8 mouse cellular contexts compared by ENCODE assay signal in the genomic region with DNA sequence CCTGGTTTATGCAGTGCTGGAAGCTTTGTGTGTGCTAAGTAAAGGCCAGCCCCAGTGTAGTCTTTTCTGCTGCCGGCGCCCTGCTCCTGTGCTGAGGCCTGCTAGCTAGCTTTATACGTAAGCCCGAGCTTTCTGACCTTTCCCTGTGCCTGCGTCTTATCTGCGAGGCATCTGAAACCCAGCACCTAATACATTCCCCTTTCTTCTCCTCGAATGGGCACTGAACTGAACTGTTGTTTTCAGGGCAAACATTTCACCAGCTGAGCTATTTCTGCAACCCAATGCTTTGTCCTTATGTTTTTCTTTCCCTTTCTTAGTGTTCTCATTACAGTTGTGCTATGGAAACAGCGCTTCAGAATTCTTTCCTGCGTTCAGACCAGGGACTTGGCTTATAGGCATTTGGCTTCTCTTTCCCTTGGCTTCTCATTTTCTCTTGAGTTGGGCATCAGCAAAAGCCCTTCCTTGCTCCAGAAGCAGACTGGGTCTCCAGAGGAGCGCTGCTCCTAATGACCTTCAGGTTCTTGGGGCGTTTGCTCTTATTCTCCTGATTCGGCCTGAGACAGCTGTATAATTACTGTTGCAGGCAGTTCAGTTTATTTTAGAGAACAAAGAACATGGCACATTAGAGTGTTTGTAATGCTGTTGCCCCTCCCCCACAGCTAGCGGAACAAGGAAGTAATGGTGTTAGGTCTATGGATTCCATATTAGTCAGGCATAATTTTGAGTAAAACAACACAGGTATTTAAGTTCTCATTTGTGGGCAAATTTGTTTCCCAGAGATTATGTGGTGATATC.
DNase-seq lines count a peak whose midpoint lies in the region; ATAC-seq and TF ChIP-seq lines count a peak whose summit lies in the region.

No protein-coding gene starts in this region.

- no peaks in the 10 kb centered on the region for H3K27me3 ChIP-seq in embryonic facial prominence, embryonic 11.5 days (ENCODE audit: control insufficient read depth, insufficient read depth, low read length)
- H3K27me3 ChIP-seq in hindbrain, postnatal 0 days (ENCODE audit: insufficient read depth, low read length): no peaks in the 10 kb centered on the region
- no peaks in the 10 kb centered on the region for H3K27me3 ChIP-seq in lung, postnatal 0 days (replicated peaks; ENCODE audit: insufficient read depth, low read length)

- intact Hi-C loops in left cerebral cortex, postnatal 36 days (cut with DNase I): no loop called here

- peaks cover 4% of the 10 kb centered on the region; the same call in 1 of the 2 replicates for H3K4me1 ChIP-seq in embryonic facial prominence, embryonic 11.5 days (ENCODE audit: control insufficient read depth, insufficient read depth, low read length)
- peaks cover 59% of the 10 kb centered on the region for H3K4me1 ChIP-seq in hindbrain, postnatal 0 days (ENCODE audit: insufficient read depth, low read length)
- H3K4me1 ChIP-seq in lung, postnatal 0 days (ENCODE audit: insufficient read depth, low read depth, low read length): peaks cover 29% of the 10 kb centered on the region; the same call in 1 of the 2 replicates

- no peak for TF ChIP-seq EP300 in lung, postnatal 0 days (IDR thresholded peaks at IDR 0.05)

- no peaks in the 10 kb centered on the region for H3K36me3 ChIP-seq in embryonic facial prominence, embryonic 11.5 days (replicated peaks; ENCODE audit: control insufficient read depth, insufficient read depth, low read depth, low read length)
- H3K36me3 ChIP-seq in hindbrain, postnatal 0 days (ENCODE audit: insufficient read depth, low read length): no peaks in the 10 kb centered on the region
- H3K36me3 ChIP-seq in lung, postnatal 0 days (ENCODE audit: insufficient read depth, low read length): no peaks in the 10 kb centered on the region

- no peak overlapping the region for H3K9ac ChIP-seq in embryonic facial prominence, embryonic 11.5 days (replicated peaks; ENCODE audit: low read length)
- 0 out of 2 replicates have a peak overlapping the region, but pooled peaks have one; percentile 3 for H3K9ac ChIP-seq in hindbrain, postnatal 0 days (replicated peaks; ENCODE audit: low read length)
- no peak overlapping the region for H3K9ac ChIP-seq in lung, postnatal 0 days (replicated peaks; ENCODE audit: low read depth)

- DNase-seq in layer of hippocampus, adult 2 months (ENCODE audit: low spot score in 2 of 2): no peak
- no peak for DNase-seq in layer of hippocampus, postnatal 10 days (ENCODE audit: low spot score in 2 of 2)
- DNase-seq in embryonic facial prominence, embryonic 11.5 days (ENCODE audit: low spot score): peak; percentile 53
- peak; percentile 22 for DNase-seq in hindbrain, postnatal 0 days (ENCODE audit: low spot score)
- peak; percentile 58 for DNase-seq in lung, postnatal 0 days (ENCODE audit: low spot score)
- peak; percentile 74 for DNase-seq in thymus, postnatal 4 days
- DNase-seq in MN1 (ENCODE audit: low spot score): no peak
- no peak for DNase-seq in left cerebral cortex, postnatal 36 days (ENCODE audit: low spot score in 2 of 2)

- 24% methylated on average over 13 of the region's 13 CpGs for WGBS in embryonic facial prominence, embryonic 11.5 days
- 17% methylated on average over 13 of the region's 13 CpGs for WGBS in hindbrain, postnatal 0 days
- 20% methylated on average over 13 of the region's 13 CpGs for WGBS in lung, postnatal 0 days

- no peak for ATAC-seq in embryonic facial prominence, embryonic 11.5 days (replicated peaks; ENCODE audit: insufficient number of reproducible peaks, low FRiP score, low TSS enrichment, low read depth)
- ATAC-seq in hindbrain, postnatal 0 days: no peak
- ATAC-seq in lung, postnatal 0 days: peak; percentile 46

- no peaks in the 10 kb centered on the region for H3K9me3 ChIP-seq in embryonic facial prominence, embryonic 11.5 days (replicated peaks; ENCODE audit: control insufficient read depth, low read length)
- no peaks in the 10 kb centered on the region for H3K9me3 ChIP-seq in hindbrain, postnatal 0 days (ENCODE audit: low read length)
- H3K9me3 ChIP-seq in lung, postnatal 0 days (ENCODE audit: low read length): no peaks in the 10 kb centered on the region

- no peak overlapping the region; the same call in 1 of the 2 replicates for H3K4me3 ChIP-seq in layer of hippocampus, adult 2 months
- H3K4me3 ChIP-seq in embryonic facial prominence, embryonic 11.5 days (ENCODE audit: low read depth, low read length): no peak overlapping the region
- no peak overlapping the region for H3K4me3 ChIP-seq in hindbrain, postnatal 0 days (ENCODE audit: low read length)
- H3K4me3 ChIP-seq in lung, postnatal 0 days (ENCODE audit: low read depth, low read length): no peak overlapping the region

- TF ChIP-seq CTCF in layer of hippocampus, adult 2 months (conservative IDR thresholded peaks at IDR 0.05): no peak
- TF ChIP-seq CTCF in hindbrain, postnatal 0 days (IDR thresholded peaks at IDR 0.05; ENCODE audit: low read depth): no peak
- no peak for TF ChIP-seq CTCF in lung, postnatal 0 days (IDR thresholded peaks at IDR 0.05)

- H3K4me2 ChIP-seq in embryonic facial prominence, embryonic 11.5 days (ENCODE audit: low read depth, low read length): no peak overlapping the region
- H3K4me2 ChIP-seq in hindbrain, postnatal 0 days (ENCODE audit: low read depth, low read length): 0 out of 2 replicates have a peak overlapping the region, but pooled peaks have one; percentile 14
- no peak overlapping the region for H3K4me2 ChIP-seq in lung, postnatal 0 days (replicated peaks; ENCODE audit: low read depth, low read length)

- H3K27ac ChIP-seq in layer of hippocampus, adult 2 months: peak overlapping the region; percentile 69
- H3K27ac ChIP-seq in embryonic facial prominence, embryonic 11.5 days (replicated peaks; ENCODE audit: low read depth, low read length): no peak overlapping the region; the same call in 1 of the 2 replicates
- H3K27ac ChIP-seq in hindbrain, postnatal 0 days: peak overlapping the region; percentile 57
- H3K27ac ChIP-seq in lung, postnatal 0 days (ENCODE audit: low read length): peak overlapping the region; percentile 47

Comparison
In these comparisons a context has a peak if more than half of its experiments do, and no peak if none do; other contexts are left out.
1. DNase-seq: peak in embryonic facial prominence, embryonic 11.5 days (single experiment), hindbrain, postnatal 0 days (single experiment), lung, postnatal 0 days (single experiment) and thymus, postnatal 4 days (single experiment); none in layer of hippocampus, adult 2 months (0 of 2), layer of hippocampus, postnatal 10 days (0 of 2), MN1 (single experiment) and left cerebral cortex, postnatal 36 days (0 of 2).